Mouse (Mus musculus): ENCODE data around the gene Pold3. TPM values are rescaled to one million over a fixed set of nuclear protein-coding genes. Genes with fewer than 3 reads are reported as not detected.
A peak's percentile ranks its signal among the peaks of the same experiment; 100 is the strongest.

The Pold3 gene
- 1 to 10 TPM; 9.4 to 9.8 TPM for total RNA-seq (2021)

DNA sequence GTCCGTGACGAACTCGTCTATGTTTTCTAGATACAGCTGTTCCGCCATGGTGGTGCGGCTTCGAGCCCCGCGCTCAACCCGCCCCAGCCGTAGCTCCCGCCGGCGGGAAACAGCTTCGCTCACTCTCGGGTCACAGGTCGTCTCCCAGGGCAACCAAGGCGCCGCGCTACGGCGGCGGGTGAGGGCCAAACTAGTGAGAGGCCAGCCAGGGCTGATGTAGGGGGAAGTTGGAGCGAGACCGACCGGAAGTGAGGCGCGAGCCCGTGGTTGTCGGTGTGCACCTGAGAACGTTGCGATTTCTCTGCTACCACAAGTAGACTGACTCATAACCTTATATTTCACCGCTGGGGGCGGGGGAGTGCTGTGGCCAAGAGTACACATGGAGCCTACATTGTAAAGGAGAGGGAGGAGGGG is at the start of gene Pold3:
Gene Pold3, minus strand, starts transcription at position 190 of the 414 bp plus-strand sequence.
- intact Hi-C loops (cut with DNase I), result no loop called here
- DNase-seq (ENCODE audit: low spot score), result peak; percentile 94

DNA sequence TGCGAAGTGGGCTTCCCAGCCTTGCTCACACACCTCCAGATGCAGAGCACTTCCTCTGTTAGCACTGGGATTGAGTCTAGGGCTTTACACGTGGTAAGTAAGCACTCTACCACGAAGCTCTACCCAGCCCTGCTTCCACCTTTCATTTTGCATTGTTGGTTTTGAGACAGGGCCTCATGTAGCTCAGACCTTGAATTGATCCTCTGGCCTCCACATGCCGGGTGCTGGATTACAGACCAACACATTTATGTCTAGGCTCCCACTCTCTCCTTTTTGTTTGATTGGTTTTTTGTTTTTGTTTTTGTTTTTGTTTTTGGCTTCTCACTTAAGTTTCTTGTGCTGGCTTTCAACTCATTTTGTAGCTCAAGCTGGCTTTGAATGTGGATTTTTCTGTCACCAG is 49.4 kb upstream of the Pold3 start:
- no peak for DNase-seq (ENCODE audit: low spot score)
- intact Hi-C loops (cut with DNase I), result no loop called here

DNA sequence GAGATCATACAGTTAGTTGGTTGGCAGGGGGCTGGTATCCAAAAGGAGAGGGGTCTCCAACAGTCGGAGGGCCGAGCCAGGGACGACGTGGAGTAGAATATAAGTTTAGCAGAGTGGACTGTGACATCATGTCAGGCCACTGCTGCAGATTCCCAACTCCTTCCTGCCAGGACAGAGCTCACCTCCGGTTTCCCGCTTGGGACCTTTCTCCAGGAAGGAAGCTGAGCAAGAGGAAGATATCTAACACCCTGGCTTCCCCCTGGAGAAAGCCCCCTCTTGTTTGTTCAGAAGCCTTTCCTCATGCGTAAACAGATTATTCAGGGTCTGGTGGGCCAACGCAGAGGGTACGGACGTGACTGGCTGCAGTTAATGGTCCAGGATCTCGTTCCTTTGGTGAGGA is 47.3 kb upstream of the Pold3 start:
- DNase-seq (ENCODE audit: low spot score), result no peak
- intact Hi-C loops (cut with DNase I), result no loop called here

GRCm38 (mm10) chr7:100163506-100163905 is 42.1 kb upstream of the Pold3 start:
- DNase-seq (ENCODE audit: low spot score), result no peak
- intact Hi-C loops (cut with DNase I), result no loop called here

GRCm38 (mm10) chr7:100160006-100160405 is 38.6 kb upstream of the Pold3 start:
- intact Hi-C loops (cut with DNase I), result no loop called here
- DNase-seq (ENCODE audit: low spot score), result no peak

GRCm38 (mm10) chr7:100159105-100159841 is 37.9 kb upstream of the Pold3 start, which contains the start of gene Lipt2:
Lipt2 (plus strand) TSS chr7:100159277.
- DNase-seq (ENCODE audit: low spot score), result peak; percentile 92
- intact Hi-C loops (cut with DNase I), result loop anchor here (2.0 kb wide), 2 partner anchors 24 to 36 kb away; no protein-coding TSS in a partner anchor

GRCm38 (mm10) chr7:100157669-100158068 is 36.3 kb upstream of the Pold3 start:
- intact Hi-C loops (cut with DNase I), result loop anchor here (2.0 kb wide), 2 partner anchors 25 to 35 kb away; no protein-coding TSS in a partner anchor
- DNase-seq (ENCODE audit: low spot score), result no peak

DNA sequence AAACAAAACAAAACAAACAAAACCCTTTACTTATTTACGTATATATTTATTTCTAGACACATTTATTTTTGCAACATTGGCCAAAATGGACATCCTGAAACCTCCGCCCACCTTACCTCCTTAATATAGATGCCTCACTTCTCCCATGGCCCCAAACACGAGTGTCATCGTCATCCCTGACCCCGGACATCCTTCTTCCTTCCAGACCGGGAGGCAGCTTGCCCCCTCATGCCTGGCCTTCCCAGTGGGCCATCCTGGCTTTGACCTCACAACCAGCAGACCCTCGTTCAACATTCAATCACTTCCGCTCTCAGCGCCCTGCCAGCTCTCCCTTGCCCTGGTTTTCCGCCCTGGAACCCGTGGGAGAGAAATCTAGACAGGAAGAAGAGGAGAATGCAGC is 29.3 kb upstream of the Pold3 start:
- intact Hi-C loops (cut with DNase I), result no loop called here
- no peak for DNase-seq (ENCODE audit: low spot score)

GRCm38 (mm10) chr7:100150086-100150485 is 28.7 kb upstream of the Pold3 start:
- intact Hi-C loops (cut with DNase I), result no loop called here
- DNase-seq (ENCODE audit: low spot score), result no peak

DNA sequence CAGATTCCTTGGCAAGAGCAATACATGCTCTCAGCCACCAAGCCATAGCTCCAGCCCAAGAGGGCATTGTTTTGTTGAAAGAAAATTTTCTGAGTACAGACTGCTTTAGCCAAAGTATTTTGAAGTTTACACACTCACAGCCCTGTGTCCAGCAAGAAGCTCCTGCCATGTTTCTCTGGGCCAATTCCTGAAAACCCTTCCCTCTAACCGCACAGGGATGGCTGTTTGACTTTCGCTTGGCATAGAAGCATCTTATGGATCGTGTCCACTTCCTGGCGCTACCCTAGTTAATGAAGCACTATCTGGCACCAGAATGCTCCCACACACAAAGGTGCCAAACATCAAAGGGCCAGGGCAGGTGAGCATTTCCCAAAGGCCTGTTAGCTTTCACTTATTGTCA is 27.2 kb upstream of the Pold3 start:
- intact Hi-C loops (cut with DNase I), result no loop called here
- no peak for DNase-seq (ENCODE audit: low spot score)

DNA sequence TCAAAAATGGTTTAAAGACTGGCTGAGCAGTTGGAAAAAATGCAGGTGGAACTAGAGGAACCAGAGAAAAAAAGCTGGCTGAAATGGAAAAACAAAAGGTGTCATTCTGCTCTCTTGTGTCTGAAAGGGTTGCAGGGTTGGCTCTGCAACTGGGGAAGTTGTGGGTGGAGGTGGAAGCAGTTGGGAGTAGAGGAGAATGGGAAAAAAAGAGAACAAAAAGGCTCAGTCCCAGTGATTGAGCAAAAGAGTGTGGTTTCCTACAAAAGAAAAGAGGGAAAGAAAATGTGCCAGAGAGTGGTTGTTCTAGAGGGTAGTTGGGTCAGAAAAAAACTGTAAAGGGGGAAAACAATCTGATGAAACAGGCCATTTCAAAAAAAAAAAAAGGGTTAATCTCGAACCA is 19.2 kb upstream of the Pold3 start:
- intact Hi-C loops (cut with DNase I), result no loop called here
- DNase-seq (ENCODE audit: low spot score), result no peak

GRCm38 (mm10) chr7:100138075-100138474 is 16.7 kb upstream of the Pold3 start:
- no peak for DNase-seq (ENCODE audit: low spot score)
- intact Hi-C loops (cut with DNase I), result loop anchor here (5.0 kb wide), 1 partner anchor 39 kb away; the partner anchor contains the start of gene Kcne3

GRCm38 (mm10) chr7:100137038-100137437 is 15.7 kb upstream of the Pold3 start:
- no peak for DNase-seq (ENCODE audit: low spot score)
- intact Hi-C loops (cut with DNase I), result loop anchor here (5.0 kb wide), 1 partner anchor 40 kb away; the partner anchor contains the start of gene Kcne3

GRCm38 (mm10) chr7:100132379-100132778 is 11.0 kb upstream of the Pold3 start:
- intact Hi-C loops (cut with DNase I), result no loop called here
- DNase-seq (ENCODE audit: low spot score), result no peak

DNA sequence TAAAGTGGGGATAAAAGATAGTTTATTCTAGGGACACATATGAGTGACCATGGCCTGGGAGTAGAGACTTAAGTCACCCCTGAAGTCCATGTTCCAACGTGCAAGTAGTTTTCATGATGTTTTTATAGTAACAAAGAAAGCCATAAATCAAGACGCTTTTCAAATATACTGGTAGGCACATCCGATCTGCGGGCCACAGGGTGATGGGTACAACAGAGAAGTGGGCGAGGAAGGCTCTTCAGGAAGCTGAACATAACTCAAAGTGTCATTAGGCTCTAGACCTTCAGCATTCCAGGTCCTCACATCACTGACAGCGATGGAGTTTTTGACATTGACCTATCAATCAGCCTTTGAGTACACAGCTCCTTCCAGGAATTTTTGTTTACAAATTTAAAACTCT is 9.2 kb upstream of the Pold3 start:
- DNase-seq (ENCODE audit: low spot score), result no peak
- intact Hi-C loops (cut with DNase I), result no loop called here

DNA sequence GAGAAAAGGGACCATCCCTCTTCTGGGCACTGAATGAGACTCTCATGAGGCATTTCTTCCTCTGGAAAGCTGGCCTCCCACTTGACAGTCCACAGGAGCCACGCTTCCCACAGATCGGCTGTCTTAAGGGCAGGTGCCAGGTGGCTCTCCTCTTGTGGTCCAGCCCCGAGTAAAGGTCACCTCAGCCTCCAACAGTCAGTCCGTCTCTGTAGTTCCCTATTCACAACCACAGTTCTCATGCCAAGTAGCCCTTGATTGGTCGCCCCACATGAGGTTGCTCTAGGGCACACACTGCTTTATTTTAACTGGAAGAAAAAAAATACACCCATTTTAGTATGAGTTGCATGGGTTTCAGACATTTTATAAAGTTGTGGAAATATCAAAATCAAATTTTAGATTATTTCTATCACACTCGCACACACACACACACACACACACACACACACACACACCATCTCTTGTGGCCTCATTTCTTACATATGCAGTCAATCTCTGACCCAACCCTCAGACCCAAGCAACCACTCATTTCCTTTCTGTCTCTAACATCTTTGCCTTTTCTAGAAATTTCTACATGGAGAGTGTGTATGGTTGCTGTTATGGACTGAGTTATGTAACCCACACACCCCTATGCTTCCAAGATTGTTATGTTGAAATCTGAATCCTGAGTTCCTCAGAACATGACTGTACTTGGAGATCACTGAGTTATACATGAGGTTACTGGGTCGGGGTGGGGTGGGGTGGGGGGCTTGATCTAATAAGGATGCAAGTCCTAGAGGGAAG is 7.1 kb upstream of the Pold3 start:
- intact Hi-C loops (cut with DNase I), result no loop called here
- no peak for DNase-seq (ENCODE audit: low spot score)

- no peak for DNase-seq (ENCODE audit: low spot score)
- intact Hi-C loops (cut with DNase I), result no loop called here
These were observed 5.1 kb upstream of the Pold3 start for GRCm38 (mm10) chr7:100126514-100126913.

- no peak for DNase-seq (ENCODE audit: low spot score)
- intact Hi-C loops (cut with DNase I), result loop anchor here (1.0 kb wide), 1 partner anchor 63 kb away; no protein-coding TSS in a partner anchor
These were observed 3.8 kb upstream of the Pold3 start for GRCm38 (mm10) chr7:100125166-100125565.

DNA sequence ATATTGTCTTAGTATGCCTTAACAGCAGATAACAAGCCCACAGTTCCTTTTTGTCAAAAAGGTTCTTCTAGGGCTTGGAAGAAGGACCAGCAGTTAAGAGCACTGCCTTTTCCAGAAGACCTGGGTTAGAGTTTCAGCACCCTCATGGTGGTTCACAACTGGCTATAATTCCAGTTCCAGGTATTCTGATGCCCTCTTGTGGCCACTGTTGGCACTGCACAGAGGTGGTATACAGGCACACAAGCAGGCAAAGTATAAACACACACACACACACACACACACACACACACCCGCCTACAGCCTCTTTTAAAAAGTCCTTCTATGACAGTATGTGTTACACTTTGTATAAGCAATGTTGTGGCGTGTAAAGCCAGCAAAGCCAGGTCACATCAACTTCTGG is 2.8 kb upstream of the Pold3 start:
- no peak for DNase-seq (ENCODE audit: low spot score)
- intact Hi-C loops (cut with DNase I), result no loop called here

- intact Hi-C loops (cut with DNase I), result loop anchor here (2.0 kb wide), 2 partner anchors 35 to 103 kb away; partner anchors contain the start of genes Lipt2 and Pgm2l1
- DNase-seq (ENCODE audit: low spot score), result no peak
These were observed 2.1 kb upstream of the Pold3 start for GRCm38 (mm10) chr7:100123486-100123885.

DNA sequence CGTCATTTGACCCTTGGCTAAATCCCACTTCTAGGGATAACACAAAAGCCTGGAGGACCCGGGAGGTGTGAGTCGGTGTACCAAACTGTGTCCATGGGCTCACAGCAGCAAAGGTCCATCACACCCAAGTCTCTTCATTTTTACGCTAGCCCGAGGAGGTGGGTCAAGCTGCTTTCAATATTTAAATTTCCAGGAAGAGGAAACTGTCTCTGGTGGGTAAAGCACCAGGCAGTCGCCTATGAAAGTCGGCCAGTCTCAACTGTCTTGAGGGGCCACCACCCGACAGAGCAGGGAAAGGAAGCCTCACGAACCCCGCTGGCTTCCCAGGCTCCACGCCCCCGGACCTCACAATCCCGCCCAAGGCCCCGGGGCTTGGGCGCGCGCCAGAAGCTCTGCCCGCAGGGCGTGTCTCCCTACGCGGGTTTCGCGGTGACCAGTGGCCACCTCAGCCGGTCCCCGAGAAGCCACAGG is 539 bp downstream of the Pold3 start:
- DNase-seq (ENCODE audit: low spot score), result no peak
- intact Hi-C loops (cut with DNase I), result no loop called here

Measured in heart, postnatal 25 days (tissue).